In the genomic region with DNA sequence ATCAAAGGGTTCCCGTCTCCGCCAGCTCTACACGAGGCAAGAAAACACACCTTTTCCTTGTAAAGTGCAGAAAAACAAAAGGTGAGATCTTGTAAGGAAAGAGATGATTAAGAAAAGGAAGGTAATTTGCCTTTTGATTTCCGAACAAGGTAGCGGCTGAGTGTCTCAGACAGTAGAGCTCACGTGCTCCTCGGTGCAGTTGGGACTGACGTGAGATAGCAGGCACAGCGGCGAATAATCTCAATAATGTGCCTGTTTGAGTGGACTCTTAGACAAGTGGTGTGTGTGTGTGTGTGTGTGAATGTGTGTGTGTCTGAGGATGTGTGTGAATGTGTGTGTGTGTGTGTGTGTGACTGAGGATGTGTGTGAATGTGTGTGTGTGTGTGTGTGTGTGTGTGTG, we compare ENCODE assay signal across 20 mouse cellular contexts.
"Had no signal": no experiment of that assay in that cellular context is flagged by ENCODE, and none has a peak within 500 bp of the region (broad histone marks: within the 10 kb centered on the region; RNA-seq: fewer than 3 reads in every experiment).

No protein-coding gene starts in this region.

- ATAC-seq: liver, postnatal 0 days; lung, postnatal 0 days; midbrain, embryonic 13.5 days had no signal

- DNase-seq: kidney, adult 9 months; kidney, postnatal 14 days; kidney, postnatal 4 days; left cerebral cortex, postnatal 4 days; liver, postnatal 0 days; lung, embryonic 14.5 days; retina, postnatal 1 day; right cerebral cortex, postnatal 25 days; spleen, adult 18-20 months; thymus, postnatal 36 days had no signal

- H3K4me2 ChIP-seq: limb, embryonic 12.5 days; limb, embryonic 15.5 days; liver, embryonic 11.5 days; lung, embryonic 14.5 days; neural tube, embryonic 13.5 days; stomach, embryonic 15.5 days had no signal

- H3K9ac ChIP-seq: limb, embryonic 12.5 days; limb, embryonic 15.5 days; liver, embryonic 14.5 days; liver, postnatal 0 days; lung, embryonic 14.5 days; midbrain, embryonic 13.5 days; neural tube, embryonic 13.5 days; stomach, embryonic 15.5 days had no signal

- H3K27ac ChIP-seq: limb, embryonic 12.5 days; limb, embryonic 15.5 days; liver, embryonic 14.5 days; macrophage; neural tube, embryonic 13.5 days; stomach, embryonic 15.5 days had no signal

- H3K27me3 ChIP-seq: stomach, embryonic 15.5 days had no signal

- H3K9me3 ChIP-seq: limb, embryonic 12.5 days; limb, embryonic 15.5 days; midbrain, embryonic 13.5 days; neural tube, embryonic 13.5 days; stomach, embryonic 15.5 days had no signal

- H3K4me3 ChIP-seq: limb, embryonic 12.5 days; limb, embryonic 15.5 days; midbrain, embryonic 13.5 days; myocyte; neural tube, embryonic 13.5 days; stomach, embryonic 15.5 days had no signal

- H3K36me3 ChIP-seq: limb, embryonic 12.5 days; limb, embryonic 15.5 days; midbrain, embryonic 13.5 days; neural tube, embryonic 13.5 days; stomach, embryonic 15.5 days had no signal
